ENCODE assay signal across 16 mouse cellular contexts in genomic region chr9:86631153-86631552, GRCm38 (mm10). TPM values are rescaled to one million over a fixed set of nuclear protein-coding genes. Genes with fewer than 3 reads are reported as not detected.
DNase-seq lines count a peak whose midpoint lies in the region; ATAC-seq and TF ChIP-seq lines count a peak whose summit lies in the region.
"Had no signal": no experiment of that assay in that cellular context is flagged by ENCODE, and none has a peak within 500 bp of the region (broad histone marks: within the 10 kb centered on the region; RNA-seq: fewer than 3 reads in every experiment).

No protein-coding gene starts in this region.

- no peaks in the 10 kb centered on the region for H3K27me3 ChIP-seq in heart, adult 2 months (ENCODE audit: control insufficient read depth, insufficient read depth, low read length)
- no peaks in the 10 kb centered on the region for H3K27me3 ChIP-seq in heart, embryonic 12.5 days (replicated peaks)
- no peaks in the 10 kb centered on the region for H3K27me3 ChIP-seq in midbrain, embryonic 11.5 days (ENCODE audit: control insufficient read depth, insufficient read depth, low read length)
- no peaks in the 10 kb centered on the region for H3K27me3 ChIP-seq in midbrain, embryonic 13.5 days
- no peaks in the 10 kb centered on the region for H3K27me3 ChIP-seq in heart, postnatal 0 days (ENCODE audit: control insufficient read depth, insufficient read depth, low read length)
- H3K27me3 ChIP-seq: limb, embryonic 12.5 days; lung, embryonic 15.5 days; midbrain, embryonic 15.5 days had no signal

- H3K79me2 ChIP-seq in heart, adult 2 months (replicated peaks; ENCODE audit: control insufficient read depth, insufficient read depth, low read length): no peaks in the 10 kb centered on the region

- WGBS in heart, adult 2 months: 28% methylated on average over 7 of the region's 7 CpGs
- 71% methylated on average over 7 of the region's 7 CpGs for WGBS in heart, embryonic 12.5 days
- WGBS in midbrain, embryonic 11.5 days: 89% methylated on average over 7 of the region's 7 CpGs
- WGBS in midbrain, embryonic 13.5 days: 89% methylated on average over 7 of the region's 7 CpGs
- WGBS in heart, postnatal 0 days: 42% methylated on average over 7 of the region's 7 CpGs

- no peak for DNase-seq in heart, adult 2 months
- peak; percentile 47 for DNase-seq in midbrain, embryonic 11.5 days (ENCODE audit: low spot score, missing footprints)
- peak; percentile 64 for DNase-seq in heart, postnatal 0 days (ENCODE audit: low spot score)
- DNase-seq in thymus, adult 18-20 months: no peak
- no peak for DNase-seq in kidney, adult 8-10 months
- DNase-seq: forebrain, postnatal 0 days; kidney, postnatal 36 days; layer of hippocampus, postnatal 36 days; right cerebral cortex, postnatal 14 days; thymus, postnatal 25 days had no signal

- no peaks in the 10 kb centered on the region for H3K9me3 ChIP-seq in heart, embryonic 12.5 days (replicated peaks)
- H3K9me3 ChIP-seq in midbrain, embryonic 11.5 days (ENCODE audit: control insufficient read depth, low read length): no peaks in the 10 kb centered on the region
- no peaks in the 10 kb centered on the region for H3K9me3 ChIP-seq in midbrain, embryonic 13.5 days
- H3K9me3 ChIP-seq in heart, postnatal 0 days (replicated peaks; ENCODE audit: control insufficient read depth, low read length): no peaks in the 10 kb centered on the region
- H3K9me3 ChIP-seq: limb, embryonic 12.5 days; lung, embryonic 15.5 days; midbrain, embryonic 15.5 days had no signal

- no peak overlapping the region for H3K4me2 ChIP-seq in heart, embryonic 12.5 days
- no peak overlapping the region for H3K4me2 ChIP-seq in midbrain, embryonic 11.5 days
- H3K4me2 ChIP-seq in midbrain, embryonic 13.5 days (replicated peaks): no peak overlapping the region
- H3K4me2 ChIP-seq in heart, postnatal 0 days (ENCODE audit: low read depth, low read length): peak overlapping the region; percentile 49
- H3K4me2 ChIP-seq: limb, embryonic 12.5 days; lung, embryonic 15.5 days; midbrain, embryonic 15.5 days had no signal

- TF ChIP-seq EP300 in heart, adult 2 months (IDR thresholded peaks at IDR 0.05; ENCODE audit: insufficient read depth, low read depth, low read length): no peak
- no peak for TF ChIP-seq EP300 in heart, postnatal 0 days (IDR thresholded peaks at IDR 0.05; ENCODE audit: low read depth)

- no peak for TF ChIP-seq CTCF in heart, adult 2 months (IDR thresholded peaks at IDR 0.05)
- TF ChIP-seq CTCF in heart, postnatal 0 days (IDR thresholded peaks at IDR 0.05; ENCODE audit: low read depth): no peak

- intact Hi-C loops in heart, adult 2 months (cut with DNase I): no loop called here

- H3K27ac ChIP-seq in heart, adult 2 months: peak overlapping the region; percentile 44
- no peak overlapping the region for H3K27ac ChIP-seq in heart, embryonic 12.5 days (ENCODE audit: poor library complexity, severe bottlenecking)
- H3K27ac ChIP-seq in midbrain, embryonic 11.5 days (ENCODE audit: low read depth, low read length): no peak overlapping the region
- no peak overlapping the region for H3K27ac ChIP-seq in midbrain, embryonic 13.5 days
- H3K27ac ChIP-seq in heart, postnatal 0 days (ENCODE audit: low read depth): peak overlapping the region; percentile 75
- H3K27ac ChIP-seq: limb, embryonic 12.5 days; lung, embryonic 15.5 days; midbrain, embryonic 15.5 days had no signal

- H3K4me1 ChIP-seq in heart, adult 2 months (ENCODE audit: control insufficient read depth, insufficient read depth, low read length): peaks cover 2% of the 10 kb centered on the region
- peaks cover 29% of the 10 kb centered on the region for H3K4me1 ChIP-seq in heart, embryonic 12.5 days (replicated peaks)
- no peaks in the 10 kb centered on the region for H3K4me1 ChIP-seq in midbrain, embryonic 11.5 days (ENCODE audit: control insufficient read depth, insufficient read depth, low read length)
- no peaks in the 10 kb centered on the region for H3K4me1 ChIP-seq in midbrain, embryonic 13.5 days (replicated peaks)
- peaks cover 21% of the 10 kb centered on the region for H3K4me1 ChIP-seq in heart, postnatal 0 days (ENCODE audit: control insufficient read depth, insufficient read depth)
- H3K4me1 ChIP-seq: midbrain, embryonic 15.5 days had no signal

- H3K4me3 ChIP-seq in heart, adult 2 months: peak overlapping the region; percentile 40
- H3K4me3 ChIP-seq in heart, embryonic 12.5 days: no peak overlapping the region
- H3K4me3 ChIP-seq in midbrain, embryonic 11.5 days (ENCODE audit: low read depth, low read length): no peak overlapping the region
- no peak overlapping the region for H3K4me3 ChIP-seq in midbrain, embryonic 13.5 days (replicated peaks)
- H3K4me3 ChIP-seq in heart, postnatal 0 days (ENCODE audit: low read depth, low read length): no peak overlapping the region
- H3K4me3 ChIP-seq: limb, embryonic 12.5 days; lung, embryonic 15.5 days; midbrain, embryonic 15.5 days had no signal

- H3K36me3 ChIP-seq in heart, adult 2 months (ENCODE audit: control insufficient read depth, insufficient read depth, low read length): peaks cover 7% of the 10 kb centered on the region
- H3K36me3 ChIP-seq in heart, embryonic 12.5 days: peaks cover 3% of the 10 kb centered on the region; the same call in 1 of the 2 replicates
- no peaks in the 10 kb centered on the region for H3K36me3 ChIP-seq in midbrain, embryonic 11.5 days (ENCODE audit: control insufficient read depth, insufficient read depth, low read length)
- no peaks in the 10 kb centered on the region for H3K36me3 ChIP-seq in midbrain, embryonic 13.5 days
- no peaks in the 10 kb centered on the region for H3K36me3 ChIP-seq in heart, postnatal 0 days (replicated peaks; ENCODE audit: control insufficient read depth, insufficient read depth, low read length)
- H3K36me3 ChIP-seq: limb, embryonic 12.5 days; lung, embryonic 15.5 days; midbrain, embryonic 15.5 days had no signal

- no peak for ATAC-seq in heart, embryonic 12.5 days (ENCODE audit: insufficient number of reproducible peaks, low FRiP score)
- no peak for ATAC-seq in midbrain, embryonic 11.5 days (ENCODE audit: low FRiP score)
- no peak for ATAC-seq in midbrain, embryonic 13.5 days
- ATAC-seq in heart, postnatal 0 days (ENCODE audit: insufficient read depth, low read depth): peak; percentile 64; the same call in 1 of the 2 replicates
- ATAC-seq in neutrophil, adult 5-6 weeks (ENCODE audit: extremely low read depth, insufficient number of reproducible peaks, low FRiP score, poor library complexity, severe bottlenecking): peak; percentile 36; the same call in 1 of the 2 replicates
- ATAC-seq: forebrain, postnatal 0 days; midbrain, embryonic 15.5 days had no signal

- peak; percentile 46 for TF ChIP-seq POLR2A in heart, adult 2 months (IDR thresholded peaks at IDR 0.05; ENCODE audit: insufficient read depth, low read depth, low read length)

- H3K9ac ChIP-seq in heart, adult 2 months (ENCODE audit: low read depth, low read length): no peak overlapping the region
- H3K9ac ChIP-seq in heart, embryonic 12.5 days: no peak overlapping the region
- H3K9ac ChIP-seq in midbrain, embryonic 11.5 days (ENCODE audit: low read length): no peak overlapping the region
- H3K9ac ChIP-seq in midbrain, embryonic 13.5 days (replicated peaks): no peak overlapping the region
- no peak overlapping the region for H3K9ac ChIP-seq in heart, postnatal 0 days (replicated peaks; ENCODE audit: low read depth, low read length)
- H3K9ac ChIP-seq: forebrain, postnatal 0 days; limb, embryonic 12.5 days; lung, embryonic 15.5 days; midbrain, embryonic 15.5 days had no signal

RNA-seq across cellular contexts. Expression of gene Rwdd2a, which starts 59.4 kb away (rescaled TPM):
- under 1 TPM; 0.27 to 0.47 TPM for total RNA-seq in heart, adult 2 months (2021)
- 0.64 and 0.86 TPM in 2 replicates for polyA plus RNA-seq in heart, adult 2 months (2012; rRNA removed)
- 4.0 and 4.4 TPM in 2 replicates for polyA plus RNA-seq in heart, embryonic 12.5 days (2016; fragmentation: Nextera tagmentation; extraction: Ambion mirVana)
- 5.1 and 5.2 TPM in 2 replicates for polyA plus RNA-seq in midbrain, embryonic 11.5 days (2014; fragmentation: Nextera tagmentation; extraction: Ambion mirVana)
- polyA plus RNA-seq in midbrain, embryonic 13.5 days (2015; fragmentation: Nextera tagmentation; extraction: Ambion mirVana): 6.8 and 7.1 TPM in 2 replicates
- not detected in 2 replicates for total RNA-seq in heart, postnatal 0 days (2014; rRNA removed; ENCODE audit: low replicate concordance)
- 2.2 and 2.5 TPM in 2 replicates for polyA plus RNA-seq in heart, postnatal 0 days (2015; fragmentation: Nextera tagmentation; extraction: Ambion mirVana)
- 4.0 and 6.3 TPM in 2 replicates for total RNA-seq in neutrophil, adult 5-6 weeks (2017)

RNA-seq across cellular contexts. Expression of gene Pgm3, which starts 59.5 kb away (rescaled TPM):
- total RNA-seq in heart, adult 2 months (2021): 1 to 10 TPM; 6.2 to 6.5 TPM
- 3.2 and 5.0 TPM in 2 replicates for polyA plus RNA-seq in heart, adult 2 months (2012; rRNA removed)
- 25.2 and 25.7 TPM in 2 replicates for polyA plus RNA-seq in heart, embryonic 12.5 days (2016; fragmentation: Nextera tagmentation; extraction: Ambion mirVana)
- polyA plus RNA-seq in midbrain, embryonic 11.5 days (2014; fragmentation: Nextera tagmentation; extraction: Ambion mirVana): 34.8 and 38.1 TPM in 2 replicates
- polyA plus RNA-seq in midbrain, embryonic 13.5 days (2015; fragmentation: Nextera tagmentation; extraction: Ambion mirVana): 39.7 and 40.2 TPM in 2 replicates
- 6.8 and 17.2 TPM in 2 replicates for total RNA-seq in heart, postnatal 0 days (2014; rRNA removed; ENCODE audit: low replicate concordance)
- 11.9 and 12.1 TPM in 2 replicates for polyA plus RNA-seq in heart, postnatal 0 days (2015; fragmentation: Nextera tagmentation; extraction: Ambion mirVana)
- total RNA-seq in neutrophil, adult 5-6 weeks (2017): 9.9 and 11.2 TPM in 2 replicates

Comparison
In these comparisons a context has a peak if more than half of its experiments do, and no peak if none do; other contexts are left out.
1. DNase-seq: peak in midbrain, embryonic 11.5 days (single experiment) and heart, postnatal 0 days (single experiment); none in heart, adult 2 months (0 of 2), thymus, adult 18-20 months (0 of 2) and kidney, adult 8-10 months (0 of 2).
2. H3K27ac ChIP-seq: peak in heart, adult 2 months (single experiment) and heart, postnatal 0 days (single experiment); none in heart, embryonic 12.5 days (single experiment), midbrain, embryonic 11.5 days (single experiment) and midbrain, embryonic 13.5 days (single experiment).
3. ATAC-seq: peak in heart, postnatal 0 days (single experiment) and neutrophil, adult 5-6 weeks (single experiment); none in heart, embryonic 12.5 days (single experiment), midbrain, embryonic 11.5 days (single experiment) and midbrain, embryonic 13.5 days (single experiment).